Mouse (Mus musculus) gastrocnemius, adult 8-10 months (tissue): ENCODE measurements around the gene Vcam1. TPM values are rescaled to one million over a fixed set of nuclear protein-coding genes. Genes with fewer than 3 reads are reported as not detected.
A peak's percentile ranks its signal among the peaks of the same experiment; 100 is the strongest.

Experiments
- DNase-seq, 2 experiments: peaks; one replicate each; pipeline ENCODE4 v3.0.0; 2022; ENCODE audit warnings: low spot score in 2 of 2
- total RNA-seq, 4 experiments: library from RNA; stranded (reverse); gene quantifications; 2 replicates each; pipeline ENCODE4 v1.2.4; 2022

Gene Vcam1
- total RNA-seq = 1 to 10 TPM; 1.4 to 2.3 (median 2.0) TPM

DNA sequence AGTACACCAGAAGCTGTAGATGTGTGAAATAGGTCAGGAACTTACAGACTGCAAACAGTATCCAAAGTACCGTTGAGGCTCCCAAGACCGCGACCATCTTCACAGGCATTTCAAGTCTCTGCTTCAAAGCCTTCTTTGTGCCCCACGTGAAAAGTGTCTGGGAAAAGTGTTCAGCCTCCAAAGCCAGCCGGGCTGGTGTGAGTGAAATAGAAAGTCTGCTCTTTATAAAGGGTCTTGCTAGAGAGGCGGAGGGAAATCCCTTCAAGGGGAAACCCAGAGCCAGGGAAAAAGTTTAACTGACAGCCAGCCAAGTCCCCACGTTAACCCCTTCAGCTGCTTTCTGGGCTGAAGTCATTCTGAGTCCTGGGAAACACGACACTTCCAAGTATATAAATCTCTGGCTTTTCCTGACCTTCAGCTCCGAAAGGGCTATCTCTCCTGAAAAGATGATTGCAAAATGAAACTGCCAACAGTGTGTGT, at the start of gene Vcam1:
TSS of gene Vcam1 (minus strand) at position 430 of the 480 bp plus-strand sequence.
- peak in 1 of 2 experiments; percentile 4 for DNase-seq

DNA sequence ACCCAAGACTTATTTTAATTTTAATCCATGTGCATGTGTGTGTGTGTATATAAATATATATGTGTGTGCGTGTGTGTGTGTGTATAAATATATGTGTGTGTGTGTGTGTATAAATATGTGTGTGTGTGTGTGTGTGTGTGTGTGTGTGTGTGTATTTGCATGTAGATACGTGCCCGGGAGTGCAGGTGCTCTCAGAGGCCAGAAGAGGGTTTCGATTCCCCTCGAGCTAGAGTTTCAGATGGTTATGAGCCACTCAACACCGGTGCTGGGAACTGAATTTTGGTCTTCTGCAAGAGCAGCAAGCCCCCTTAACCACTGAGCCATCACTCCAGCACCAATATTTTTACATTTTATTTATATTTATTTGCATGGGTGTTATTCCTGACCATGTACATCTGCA, 45.6 kb upstream of the Vcam1 start:
- DNase-seq = no peak

- no peak for DNase-seq
Measured at GRCm38 (mm10) chr3:116171461-116171860, 42.0 kb upstream of the Vcam1 start.

GRCm38 (mm10) chr3:116168056-116168455, 38.6 kb upstream of the Vcam1 start:
- no peak for DNase-seq

DNA sequence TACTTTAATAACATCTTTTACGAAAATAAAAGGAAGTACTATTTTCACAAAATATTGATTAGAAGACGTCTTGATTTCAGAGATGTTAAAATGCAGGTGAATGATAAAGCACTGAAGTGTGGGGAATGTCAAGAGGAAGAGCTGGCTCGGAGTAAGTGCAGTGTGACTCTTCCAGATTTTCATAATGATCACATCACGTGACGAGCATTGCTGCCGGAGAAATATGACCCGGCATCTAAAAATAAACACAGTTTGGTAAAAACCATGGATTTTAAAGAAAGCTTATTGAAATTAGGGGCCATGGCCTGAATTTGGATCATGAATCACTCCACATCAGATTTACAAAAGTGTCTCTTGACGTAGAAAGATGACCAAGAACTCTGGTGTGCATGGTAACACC, 36.8 kb upstream of the Vcam1 start:
- DNase-seq = no peak

DNA sequence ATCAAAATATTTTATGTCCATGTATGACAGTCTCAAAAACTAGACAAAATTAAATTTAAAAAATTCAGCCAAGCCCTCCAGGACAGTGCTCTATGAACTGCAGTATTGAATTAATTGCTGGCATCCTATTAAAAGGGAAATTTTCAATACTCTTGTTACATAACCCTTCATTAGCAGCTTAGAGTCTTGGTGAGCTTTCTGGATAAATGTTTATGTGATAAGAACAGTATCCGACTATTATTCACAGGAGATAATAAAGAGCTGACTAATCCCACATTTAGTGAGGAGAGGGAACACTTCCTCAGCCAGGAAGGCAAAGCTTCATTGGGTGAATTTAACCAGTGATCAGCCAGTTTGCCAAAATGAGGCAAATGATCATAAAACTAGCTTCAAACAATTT, 35.5 kb upstream of the Vcam1 start:
- DNase-seq = no peak

- DNase-seq = no peak
Measured at GRCm38 (mm10) chr3:116163517-116163916, 34.0 kb upstream of the Vcam1 start.

GRCm38 (mm10) chr3:116162097-116162666, 32.7 kb upstream of the Vcam1 start:
- DNase-seq = no peak

GRCm38 (mm10) chr3:116159376-116159775, 29.9 kb upstream of the Vcam1 start:
- no peak for DNase-seq

DNA sequence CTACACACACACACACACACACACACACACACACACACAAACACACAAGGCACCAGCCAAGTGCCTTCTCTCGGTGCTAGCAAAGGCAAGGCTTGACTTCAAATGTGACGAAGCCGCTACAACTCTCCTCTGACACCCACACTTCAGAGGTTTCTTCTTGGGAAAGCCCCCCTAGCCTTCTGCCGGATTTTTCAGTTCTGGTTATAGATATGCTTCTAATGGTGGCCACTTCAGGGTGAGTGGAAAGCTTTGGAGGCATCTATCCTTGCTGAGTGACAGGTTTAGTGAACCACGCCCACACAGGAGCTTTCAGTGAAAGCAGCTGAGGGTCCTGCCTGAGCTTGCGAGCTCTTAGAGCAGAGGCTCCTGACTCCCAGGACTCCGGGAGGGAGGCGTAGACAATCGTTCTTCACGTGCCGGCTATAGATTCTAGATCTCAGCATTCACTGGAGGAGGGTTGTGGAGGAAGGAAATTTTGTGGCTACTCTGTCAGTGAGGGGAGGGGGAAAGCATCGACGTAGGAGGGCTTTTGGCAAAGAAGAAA, 28.0 kb upstream of the Vcam1 start:
- DNase-seq = no peak

GRCm38 (mm10) chr3:116150056-116150632, 20.7 kb upstream of the Vcam1 start:
- no peak for DNase-seq

DNA sequence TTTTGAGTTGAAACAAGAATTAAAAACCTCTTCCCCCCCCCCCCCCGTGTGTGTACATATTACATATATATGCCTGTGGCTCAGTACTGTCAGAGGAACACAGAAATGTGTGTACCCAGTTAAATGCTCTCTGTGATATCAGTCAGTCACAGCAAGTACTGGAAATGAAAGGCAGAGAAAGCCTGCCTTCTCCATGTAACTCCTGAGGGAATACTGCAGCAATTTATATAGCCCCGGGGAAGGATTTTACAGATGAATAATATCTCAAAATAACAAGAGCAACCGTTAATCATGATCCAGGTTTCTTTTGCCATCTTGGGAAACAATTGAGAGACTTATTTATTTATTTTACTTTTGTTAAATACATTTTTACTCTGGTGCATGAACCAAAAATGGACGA, 19.6 kb upstream of the Vcam1 start:
- no peak for DNase-seq

DNA sequence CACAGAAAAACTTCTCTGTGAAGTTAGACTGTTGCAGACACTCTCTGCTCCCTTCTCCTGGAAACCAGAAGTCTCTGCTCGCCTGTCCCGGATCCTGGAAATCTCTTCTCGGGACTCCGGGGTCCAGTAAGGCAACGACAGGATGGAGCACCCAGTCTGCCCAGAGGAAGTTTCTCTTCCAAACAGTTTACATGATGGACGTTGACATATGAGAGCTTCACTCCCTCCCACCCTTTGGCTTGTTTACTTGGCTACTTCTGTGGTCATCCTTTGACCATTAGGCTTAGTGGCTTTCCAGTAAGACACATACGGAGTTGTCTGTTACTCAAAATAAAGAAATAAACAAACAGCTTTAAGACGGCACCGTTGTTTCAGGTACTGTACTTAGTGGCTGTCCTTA, 19.2 kb upstream of the Vcam1 start:
- DNase-seq = no peak

GRCm38 (mm10) chr3:116141226-116141625, 11.7 kb upstream of the Vcam1 start:
- no peak for DNase-seq

- DNase-seq = no peak
Measured at GRCm38 (mm10) chr3:116139000-116139399, 9.5 kb upstream of the Vcam1 start.

- no peak for DNase-seq
Measured at GRCm38 (mm10) chr3:116138081-116138480, 8.6 kb upstream of the Vcam1 start.

- no peak for DNase-seq
Measured at GRCm38 (mm10) chr3:116133363-116133762, 3.9 kb upstream of the Vcam1 start.

GRCm38 (mm10) chr3:116130711-116131110, 1.2 kb upstream of the Vcam1 start:
- DNase-seq = no peak

DNA sequence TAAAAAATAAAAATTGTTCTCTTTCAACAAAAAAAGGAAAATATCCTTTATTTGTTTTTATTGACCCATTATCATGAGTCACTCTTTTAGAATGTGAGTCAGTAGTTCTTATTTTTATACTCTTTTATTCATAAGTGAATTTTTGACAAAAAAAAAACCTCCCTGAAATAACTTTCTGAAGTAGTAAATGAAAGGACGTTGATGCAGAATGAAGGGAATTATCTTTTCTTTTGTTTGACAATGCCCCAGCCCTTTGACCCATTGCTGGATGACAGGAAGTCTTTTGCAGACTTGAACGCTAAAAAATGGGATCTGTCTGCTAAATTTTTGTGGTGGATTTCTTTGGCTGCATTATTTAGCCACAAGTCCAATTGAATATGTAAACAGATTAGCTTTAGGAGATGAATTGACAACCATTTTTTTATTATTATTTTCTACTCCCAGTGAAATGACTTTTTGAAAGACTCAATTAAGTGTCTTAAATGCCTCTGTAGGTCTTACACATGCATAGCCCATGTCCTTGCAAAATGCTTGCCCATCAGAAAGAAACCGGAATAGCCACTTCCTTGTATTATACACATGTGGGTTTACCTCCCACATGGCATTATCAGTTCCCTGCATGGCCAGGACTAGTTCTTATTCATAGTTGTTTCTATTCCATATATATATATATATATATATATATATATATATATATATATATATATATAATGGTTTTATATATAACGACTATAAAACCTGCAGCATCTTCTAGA, 530 bp upstream of the Vcam1 start:
- no peak for DNase-seq

- no peak for DNase-seq
Measured at GRCm38 (mm10) chr3:116128311-116129204, 930 bp downstream of the Vcam1 start.

DNA sequence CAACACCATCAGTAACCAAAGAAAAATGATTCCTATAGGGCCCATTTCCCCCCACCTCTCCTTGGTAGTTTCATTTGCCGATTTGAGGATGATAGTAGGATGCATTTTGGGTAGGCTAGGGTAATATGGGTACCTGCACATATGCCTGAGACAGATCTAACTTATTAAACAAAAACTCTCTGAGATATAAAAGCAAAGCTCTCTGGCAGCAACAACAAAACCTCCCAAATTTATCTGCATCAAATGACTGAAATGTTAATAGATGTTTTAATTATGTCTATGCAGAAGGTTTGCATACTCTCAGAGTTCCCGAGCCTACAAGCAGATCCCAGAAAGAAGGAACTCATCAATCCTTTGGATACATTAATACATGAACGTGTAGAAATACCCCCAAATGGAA, 1.7 kb downstream of the Vcam1 start:
- DNase-seq = no peak
